Mouse (Mus musculus): Measurements from ENCODE around the gene Efnb2.
A peak's percentile ranks its signal among the peaks of the same experiment; 100 is the strongest.

Gene Efnb2

DNA sequence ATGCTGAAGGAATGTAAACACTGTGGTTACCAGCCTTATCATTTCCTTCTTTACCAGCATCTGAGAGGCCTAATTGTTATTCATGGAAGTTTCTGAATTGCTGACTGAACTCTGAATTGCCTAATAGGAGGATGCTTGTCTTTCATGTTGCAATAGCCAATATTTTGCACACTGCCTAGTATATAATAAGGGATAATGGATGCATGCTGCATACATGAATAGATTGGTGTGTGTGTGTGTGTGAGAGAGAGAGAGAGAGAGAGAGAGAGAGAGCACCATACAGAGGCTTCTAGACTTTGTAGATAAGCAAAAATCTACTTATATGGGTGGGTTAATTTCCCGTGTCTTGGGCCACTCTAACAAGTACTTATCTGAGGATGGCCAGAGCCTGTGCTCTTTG lies 47.2 kb downstream of the Efnb2 start:
- no peak for DNase-seq (ENCODE audit: low spot score in 2 of 2)

- DNase-seq (ENCODE audit: low spot score in 2 of 2), result no peak
These were observed 49.1 kb downstream of the Efnb2 start for GRCm38 (mm10) chr8:8611928-8612327.

GRCm38 (mm10) chr8:8609791-8610190 lies 51.3 kb downstream of the Efnb2 start:
- no peak for DNase-seq (ENCODE audit: low spot score in 2 of 2)

GRCm38 (mm10) chr8:8609141-8609540 lies 51.9 kb downstream of the Efnb2 start:
- no peak for DNase-seq (ENCODE audit: low spot score in 2 of 2)

- DNase-seq (ENCODE audit: low spot score in 2 of 2), result peak in 1 of 2 experiments; percentile 17
These were observed 55.4 kb downstream of the Efnb2 start for GRCm38 (mm10) chr8:8605621-8606020.

- no peak for DNase-seq (ENCODE audit: low spot score in 2 of 2)
These were observed 57.2 kb downstream of the Efnb2 start for GRCm38 (mm10) chr8:8603875-8604274.

DNA sequence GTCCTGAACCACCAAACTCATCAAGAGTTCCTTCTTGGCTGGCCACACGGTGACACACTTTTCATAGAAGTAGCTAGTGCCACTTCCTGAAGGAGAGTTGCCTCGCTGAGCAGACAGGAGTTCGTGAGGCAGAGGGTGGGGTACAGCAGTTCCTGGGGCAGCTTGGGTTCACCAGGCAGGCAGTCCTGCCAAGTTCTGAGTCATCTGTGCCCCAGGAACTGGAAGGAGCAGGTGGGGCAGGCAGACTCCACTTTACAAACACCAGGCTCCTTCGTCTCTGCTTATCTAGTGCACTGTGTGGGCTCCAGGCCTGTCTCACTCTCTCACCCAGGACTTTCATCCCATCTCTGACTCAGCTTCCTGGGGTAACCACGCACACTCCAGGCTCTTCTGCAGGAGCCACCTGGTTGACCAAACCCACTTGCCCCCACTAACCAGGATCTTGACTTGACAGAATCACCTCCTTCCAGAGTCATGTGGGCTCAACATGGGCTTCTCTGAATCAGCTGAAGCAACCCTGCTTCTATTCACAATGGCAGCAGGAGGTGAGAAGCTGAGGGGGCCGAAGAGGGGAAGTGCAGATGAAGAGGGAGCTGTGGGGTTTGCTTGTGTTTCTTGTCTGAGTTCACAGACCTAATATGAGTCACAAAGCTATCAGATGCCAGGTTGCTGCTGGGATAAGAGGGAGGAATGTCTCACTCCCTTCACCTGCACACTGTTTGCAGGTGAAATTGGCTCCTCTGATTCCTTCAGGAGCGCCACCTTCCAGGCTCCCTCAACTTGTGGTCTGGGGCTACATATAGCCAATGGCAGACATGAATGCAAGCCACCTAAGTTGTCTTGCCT lies 58.2 kb downstream of the Efnb2 start:
- peak; percentile 47 to 79 for DNase-seq (ENCODE audit: low spot score in 2 of 2)

DNA sequence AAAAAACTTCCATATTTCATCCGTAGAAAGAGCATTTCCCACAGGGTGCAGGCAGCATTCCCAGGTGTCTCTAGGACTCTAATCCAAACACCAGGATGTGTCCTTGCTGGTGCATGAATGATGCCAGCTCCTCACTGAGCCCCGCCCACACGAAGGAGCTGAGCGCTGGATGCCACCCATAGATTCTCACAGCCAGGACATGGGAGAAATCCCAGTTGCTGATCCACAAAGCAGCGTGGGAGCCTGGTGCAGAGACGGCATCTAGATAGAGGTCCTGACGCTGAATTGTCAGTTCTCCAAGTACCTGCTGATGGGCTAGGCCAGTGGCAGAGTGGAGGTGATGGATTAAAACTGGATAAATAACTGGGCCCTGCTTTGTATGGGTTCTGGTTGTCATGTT lies 61.1 kb downstream of the Efnb2 start:
- no peak for DNase-seq (ENCODE audit: low spot score in 2 of 2)

GRCm38 (mm10) chr8:8597434-8597833 lies 63.6 kb downstream of the Efnb2 start:
- DNase-seq (ENCODE audit: low spot score in 2 of 2), result no peak

- DNase-seq (ENCODE audit: low spot score in 2 of 2), result no peak
These were observed 65.0 kb downstream of the Efnb2 start for GRCm38 (mm10) chr8:8595831-8596611.

DNA sequence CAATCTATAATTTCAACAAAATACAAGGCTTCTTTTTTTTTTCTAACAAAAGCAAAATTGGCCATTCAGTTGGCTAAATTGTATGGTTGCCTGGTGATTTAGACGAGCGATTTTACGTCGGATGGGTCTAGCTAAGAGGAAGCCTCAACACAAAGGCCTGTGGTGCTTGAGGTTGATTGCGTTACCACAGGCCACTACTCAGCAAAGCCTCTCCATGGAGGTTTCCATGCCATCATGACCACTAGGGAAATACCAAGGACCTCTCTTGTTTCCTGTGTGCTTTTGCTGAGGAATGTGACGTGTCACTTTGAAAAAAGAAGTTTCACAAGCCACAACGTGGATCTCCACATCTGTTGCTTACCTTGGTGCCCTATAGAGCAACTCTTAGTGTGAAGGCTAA lies 67.2 kb downstream of the Efnb2 start:
- no peak for DNase-seq (ENCODE audit: low spot score in 2 of 2)

DNA sequence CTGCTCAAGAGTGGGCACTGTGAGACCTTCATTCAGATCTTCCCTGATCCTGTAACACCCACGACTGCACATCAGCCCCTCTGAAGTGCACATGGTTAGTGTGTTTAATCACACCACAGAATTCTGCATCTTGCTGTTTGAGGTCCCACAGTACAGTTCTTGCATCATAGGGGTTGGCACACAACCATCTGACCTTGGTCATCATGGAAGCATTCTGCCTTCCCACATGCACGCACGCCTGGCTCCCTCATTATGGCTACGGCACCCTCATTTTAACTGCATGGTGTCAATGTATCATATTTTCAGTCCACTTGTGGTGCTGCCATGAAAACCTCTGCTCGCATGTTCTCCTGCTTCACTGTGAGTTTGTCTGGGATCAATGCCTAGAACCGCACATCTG lies 67.7 kb downstream of the Efnb2 start:
- DNase-seq (ENCODE audit: low spot score in 2 of 2), result no peak

DNA sequence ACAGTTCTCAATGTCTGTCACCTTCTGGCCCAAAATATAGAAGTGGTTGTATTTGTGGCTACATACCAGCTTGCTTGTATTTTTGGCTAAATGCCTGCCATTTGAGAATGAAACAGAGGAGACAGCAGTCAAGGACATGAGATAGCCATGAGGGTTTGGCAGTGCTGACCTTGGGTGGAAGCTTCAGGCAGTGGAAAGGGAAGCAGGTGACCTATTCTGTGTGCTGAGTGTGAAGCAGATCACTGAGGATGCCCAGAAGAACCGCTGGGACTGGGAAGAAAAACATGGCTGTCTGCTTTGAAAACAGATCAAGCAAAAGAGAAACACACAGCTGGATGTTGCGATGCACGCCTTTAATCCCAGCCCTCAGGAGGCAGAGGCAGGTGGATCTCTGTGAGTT lies 68.7 kb downstream of the Efnb2 start:
- no peak for DNase-seq (ENCODE audit: low spot score in 2 of 2)

GRCm38 (mm10) chr8:8583981-8584377 lies 77.1 kb downstream of the Efnb2 start:
- DNase-seq (ENCODE audit: low spot score in 2 of 2), result no peak

DNA sequence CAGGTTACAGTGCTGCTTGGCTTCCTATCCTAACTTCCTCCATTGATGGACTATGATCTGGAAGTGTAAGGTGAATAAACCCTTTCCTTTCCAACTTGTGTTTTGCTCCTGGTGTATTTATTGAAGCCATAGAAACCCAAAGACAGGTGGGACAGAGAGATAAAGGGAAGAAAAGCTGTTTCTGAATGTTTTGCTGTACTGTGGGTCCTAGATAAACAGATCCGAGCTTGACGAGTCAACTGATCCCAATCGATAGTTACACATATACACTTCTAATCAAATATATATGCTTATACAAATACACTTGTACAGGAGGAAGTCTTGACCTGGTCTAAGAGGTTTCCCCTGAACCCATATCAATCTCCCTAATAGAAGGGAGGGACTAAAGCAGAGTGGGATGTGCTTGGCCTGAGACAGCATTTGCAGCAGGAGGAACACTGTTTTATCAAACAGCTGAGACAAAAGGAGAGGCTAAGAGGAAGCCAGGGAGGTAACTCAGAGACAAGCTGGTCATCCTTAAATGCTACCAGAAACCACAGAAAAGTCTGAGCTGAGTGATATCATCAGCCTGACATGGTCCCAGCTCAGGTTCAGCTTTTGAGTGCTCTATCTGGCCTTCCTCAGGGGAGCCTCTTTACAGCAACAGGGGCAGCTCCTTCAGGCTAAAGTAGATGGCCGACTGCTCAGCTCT lies 77.6 kb downstream of the Efnb2 start:
- no peak for DNase-seq (ENCODE audit: low spot score in 2 of 2)

GRCm38 (mm10) chr8:8577770-8578303 lies 83.2 kb downstream of the Efnb2 start:
- no peak for DNase-seq (ENCODE audit: low spot score in 2 of 2)

DNA sequence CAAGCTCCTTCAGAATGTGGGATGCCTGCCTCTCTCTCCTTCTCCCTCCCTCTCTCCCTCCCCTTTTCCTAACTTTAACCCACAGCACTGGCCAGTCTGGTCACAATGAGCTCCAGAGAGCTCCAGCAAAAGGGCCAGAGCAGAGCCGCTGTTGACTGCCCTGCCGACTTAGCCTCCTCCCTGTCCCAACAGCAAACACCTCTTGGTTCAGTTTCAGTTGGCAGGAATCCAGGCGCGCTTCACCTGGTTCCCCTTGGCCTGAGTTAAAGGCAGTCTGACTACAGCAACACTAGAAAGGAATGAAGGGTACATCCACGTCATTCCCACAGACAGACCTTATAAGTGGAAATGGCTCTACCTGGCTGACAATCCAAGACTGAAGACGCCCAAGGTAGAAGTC lies 84.2 kb downstream of the Efnb2 start:
- DNase-seq (ENCODE audit: low spot score in 2 of 2), result peak in 1 of 2 experiments; percentile 36

GRCm38 (mm10) chr8:8576286-8576685 lies 84.8 kb downstream of the Efnb2 start:
- no peak for DNase-seq (ENCODE audit: low spot score in 2 of 2)

DNA sequence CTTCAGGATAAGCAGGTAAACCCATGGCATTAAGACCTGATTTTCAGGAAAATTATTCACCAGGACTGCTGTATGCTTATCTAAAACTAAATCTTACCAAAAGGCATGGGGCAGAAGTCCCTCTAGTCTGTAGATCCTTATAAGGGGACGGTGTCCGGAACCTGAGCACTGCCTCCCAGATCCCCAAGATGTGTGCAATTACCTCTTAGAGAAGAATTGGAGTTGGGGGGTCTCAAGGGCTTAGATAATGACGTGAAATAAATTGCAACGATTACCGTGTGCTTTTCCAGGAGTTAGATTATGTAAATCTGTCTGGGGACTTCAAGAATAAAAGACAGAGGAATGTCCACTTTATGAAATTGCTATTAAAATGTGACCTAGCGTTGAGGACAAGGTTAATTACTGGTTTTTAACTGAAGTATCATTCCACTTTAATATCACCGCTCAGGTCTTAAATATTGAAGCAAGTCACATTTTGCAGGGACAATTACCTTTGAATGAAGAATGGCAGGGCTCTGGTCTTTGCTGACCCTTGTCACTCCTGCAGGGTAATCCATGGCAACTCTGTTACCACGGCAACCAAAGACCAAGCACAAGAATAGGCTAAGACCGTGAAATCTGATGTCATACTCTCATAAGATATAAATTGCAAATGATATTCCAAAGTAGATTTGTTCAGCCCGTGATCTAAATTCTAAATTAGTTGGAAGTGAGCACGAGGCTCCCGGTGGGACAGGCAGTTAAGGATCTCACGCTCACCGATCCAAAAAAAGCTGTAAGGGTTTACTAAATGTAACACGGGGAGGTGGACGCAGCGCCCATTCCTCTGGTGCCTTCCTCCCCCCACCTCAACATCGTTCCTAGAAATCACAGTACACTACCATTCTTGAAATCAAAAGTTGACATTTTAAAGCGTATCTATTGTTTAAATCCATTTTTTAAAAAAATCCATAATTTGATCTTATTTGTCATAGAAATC lies 86.2 kb downstream of the Efnb2 start:
- DNase-seq (ENCODE audit: low spot score in 2 of 2), result no peak

- no peak for DNase-seq (ENCODE audit: low spot score in 2 of 2)
These were observed 88.8 kb downstream of the Efnb2 start for GRCm38 (mm10) chr8:8572272-8572671.

Data from urinary bladder, postnatal 36 days (tissue).